Mouse (Mus musculus) E14TG2a.4 (cell line): ENCODE measurements around the gene Stxbp1.

Experiments used
- CTCF ChIP-seq: conservative IDR thresholded peaks from 2 replicates; pipeline ENCODE4 v1.5.1; 2014; ENCODE audit warnings: low read length
- NANOG ChIP-seq: IDR thresholded peaks from 2 replicates; pipeline ENCODE4 v1.6.1; 2014; ENCODE audit warnings: borderline replicate concordance, low read length, mixed read lengths

GRCm38 (mm10) chr2:32877303-32877702, 30.3 kb upstream of the Stxbp1 start:
- TF ChIP-seq CTCF (no peak), NANOG (no peak)
